Mouse (Mus musculus): ENCODE results near the gene Trim50. TPM values are rescaled to one million over a fixed set of nuclear protein-coding genes. Genes with fewer than 3 reads are reported as not detected.

Gene Trim50
- polyA plus RNA-seq (2012; rRNA removed) = 0.06 TPM in 1 of 2 replicates, not detected in the other

GRCm38 (mm10) chr5:135352995-135353394 is at the start of gene Trim50:
Gene Trim50, plus strand, starts transcription at chr5:135353295.
- Histone ChIP-seq H3K27ac (ENCODE audit: insufficient read depth, low read depth, low read length) (no peak within 1 kb of the TSS), H3K36me3 (ENCODE audit: control insufficient read depth, insufficient read depth, low read length) (no peaks in the 10 kb centered on the region), H3K27me3 (replicated peaks; ENCODE audit: control insufficient read depth, insufficient read depth, low read length) (peaks cover 1% of the 10 kb centered on the region; the same call in 1 of the 2 replicates), H3K4me3 (ENCODE audit: insufficient read depth, low read depth, low read length) (no peak within 1 kb of the TSS), H3K4me1 (ENCODE audit: control insufficient read depth, insufficient read depth, low read length) (no peaks in the 10 kb centered on the region)
- no peak for DNase-seq
- TF ChIP-seq POLR2A (IDR thresholded peaks at IDR 0.05; ENCODE audit: low read depth, low read length) (no peak), CTCF (conservative IDR thresholded peaks at IDR 0.05; ENCODE audit: insufficient read depth, insufficient read length, low read depth, low read length) (no peak)
- WGBS = 54% methylated on average over 9 of the region's 9 CpGs

GRCm38 (mm10) chr5:135306321-135306965 is 46.7 kb upstream of the Trim50 start:
- Histone ChIP-seq H3K4me1 (ENCODE audit: control insufficient read depth, insufficient read depth, low read length) (no peaks in the 10 kb centered on the region), H3K36me3 (ENCODE audit: control insufficient read depth, insufficient read depth, low read length) (no peaks in the 10 kb centered on the region), H3K4me3 (ENCODE audit: insufficient read depth, low read depth, low read length) (no peak overlapping the region), H3K27me3 (replicated peaks; ENCODE audit: control insufficient read depth, insufficient read depth, low read length) (no peaks in the 10 kb centered on the region), H3K27ac (ENCODE audit: insufficient read depth, low read depth, low read length) (no peak overlapping the region)
- TF ChIP-seq CTCF (conservative IDR thresholded peaks at IDR 0.05; ENCODE audit: insufficient read depth, insufficient read length, low read depth, low read length) (no peak), POLR2A (IDR thresholded peaks at IDR 0.05; ENCODE audit: low read depth, low read length) (no peak)
- 42% methylated on average over 10 of the region's 10 CpGs for WGBS
- DNase-seq = no peak

GRCm38 (mm10) chr5:135316177-135316576 is 36.9 kb upstream of the Trim50 start:
- H3K27me3 ChIP-seq (replicated peaks; ENCODE audit: control insufficient read depth, insufficient read depth, low read length) = no peaks in the 10 kb centered on the region
- H3K4me1 ChIP-seq (ENCODE audit: control insufficient read depth, insufficient read depth, low read length) = no peaks in the 10 kb centered on the region
- DNase-seq = no peak
- no peak overlapping the region for H3K27ac ChIP-seq (ENCODE audit: insufficient read depth, low read depth, low read length)
- 83% methylated on average over 3 of the region's 3 CpGs for WGBS
- no peaks in the 10 kb centered on the region for H3K36me3 ChIP-seq (ENCODE audit: control insufficient read depth, insufficient read depth, low read length)
- no peak overlapping the region for H3K4me3 ChIP-seq (ENCODE audit: insufficient read depth, low read depth, low read length)
- no peak for TF ChIP-seq CTCF (conservative IDR thresholded peaks at IDR 0.05; ENCODE audit: insufficient read depth, insufficient read length, low read depth, low read length)

GRCm38 (mm10) chr5:135319856-135320255 is 33.2 kb upstream of the Trim50 start:
- 62% methylated on average over 2 of the region's 2 CpGs for WGBS
- DNase-seq = peak; percentile 13
- no peak for TF ChIP-seq POLR2A (IDR thresholded peaks at IDR 0.05; ENCODE audit: low read depth, low read length)
- TF ChIP-seq CTCF (conservative IDR thresholded peaks at IDR 0.05; ENCODE audit: insufficient read depth, insufficient read length, low read depth, low read length) = 0 out of 2 replicates have a peak, but pooled peaks have one; percentile 26
- no peak overlapping the region for H3K4me3 ChIP-seq (ENCODE audit: insufficient read depth, low read depth, low read length)
- no peaks in the 10 kb centered on the region for H3K27me3 ChIP-seq (replicated peaks; ENCODE audit: control insufficient read depth, insufficient read depth, low read length)
- no peaks in the 10 kb centered on the region for H3K36me3 ChIP-seq (ENCODE audit: control insufficient read depth, insufficient read depth, low read length)
- no peaks in the 10 kb centered on the region for H3K4me1 ChIP-seq (ENCODE audit: control insufficient read depth, insufficient read depth, low read length)
- no peak overlapping the region for H3K27ac ChIP-seq (ENCODE audit: insufficient read depth, low read depth, low read length)

- Histone ChIP-seq H3K27ac (ENCODE audit: insufficient read depth, low read depth, low read length) (no peak overlapping the region), H3K4me1 (ENCODE audit: control insufficient read depth, insufficient read depth, low read length) (no peaks in the 10 kb centered on the region), H3K36me3 (ENCODE audit: control insufficient read depth, insufficient read depth, low read length) (no peaks in the 10 kb centered on the region), H3K4me3 (ENCODE audit: insufficient read depth, low read depth, low read length) (no peak overlapping the region), H3K27me3 (replicated peaks; ENCODE audit: control insufficient read depth, insufficient read depth, low read length) (no peaks in the 10 kb centered on the region)
- TF ChIP-seq POLR2A (IDR thresholded peaks at IDR 0.05; ENCODE audit: low read depth, low read length) (no peak), CTCF (conservative IDR thresholded peaks at IDR 0.05; ENCODE audit: insufficient read depth, insufficient read length, low read depth, low read length) (no peak)
- DNase-seq = no peak
- WGBS = 93% methylated on average over 1 of the region's 1 CpGs
Observed at GRCm38 (mm10) chr5:135322197-135322596, 30.9 kb upstream of the Trim50 start.

GRCm38 (mm10) chr5:135326121-135326659 is 26.9 kb upstream of the Trim50 start:
- Histone ChIP-seq H3K36me3 (ENCODE audit: control insufficient read depth, insufficient read depth, low read length) (no peaks in the 10 kb centered on the region), H3K27ac (ENCODE audit: insufficient read depth, low read depth, low read length) (no peak overlapping the region), H3K4me1 (ENCODE audit: control insufficient read depth, insufficient read depth, low read length) (no peaks in the 10 kb centered on the region), H3K4me3 (ENCODE audit: insufficient read depth, low read depth, low read length) (no peak overlapping the region), H3K27me3 (replicated peaks; ENCODE audit: control insufficient read depth, insufficient read depth, low read length) (no peaks in the 10 kb centered on the region)
- DNase-seq = no peak
- TF ChIP-seq CTCF (conservative IDR thresholded peaks at IDR 0.05; ENCODE audit: insufficient read depth, insufficient read length, low read depth, low read length) (no peak), POLR2A (IDR thresholded peaks at IDR 0.05; ENCODE audit: low read depth, low read length) (no peak)
- 48% methylated on average over 3 of the region's 3 CpGs for WGBS

GRCm38 (mm10) chr5:135329471-135329870 is 23.6 kb upstream of the Trim50 start:
- TF ChIP-seq CTCF (conservative IDR thresholded peaks at IDR 0.05; ENCODE audit: insufficient read depth, insufficient read length, low read depth, low read length) (no peak), POLR2A (IDR thresholded peaks at IDR 0.05; ENCODE audit: low read depth, low read length) (no peak)
- 84% methylated on average over 4 of the region's 4 CpGs for WGBS
- Histone ChIP-seq H3K4me3 (ENCODE audit: insufficient read depth, low read depth, low read length) (no peak overlapping the region), H3K4me1 (ENCODE audit: control insufficient read depth, insufficient read depth, low read length) (no peaks in the 10 kb centered on the region), H3K27me3 (replicated peaks; ENCODE audit: control insufficient read depth, insufficient read depth, low read length) (no peaks in the 10 kb centered on the region), H3K27ac (ENCODE audit: insufficient read depth, low read depth, low read length) (no peak overlapping the region), H3K36me3 (ENCODE audit: control insufficient read depth, insufficient read depth, low read length) (no peaks in the 10 kb centered on the region)
- DNase-seq = no peak

Data from kidney, adult 2 months (tissue).